Mouse (Mus musculus): ENCODE results near the gene Akip1.

The Akip1 gene

DNA sequence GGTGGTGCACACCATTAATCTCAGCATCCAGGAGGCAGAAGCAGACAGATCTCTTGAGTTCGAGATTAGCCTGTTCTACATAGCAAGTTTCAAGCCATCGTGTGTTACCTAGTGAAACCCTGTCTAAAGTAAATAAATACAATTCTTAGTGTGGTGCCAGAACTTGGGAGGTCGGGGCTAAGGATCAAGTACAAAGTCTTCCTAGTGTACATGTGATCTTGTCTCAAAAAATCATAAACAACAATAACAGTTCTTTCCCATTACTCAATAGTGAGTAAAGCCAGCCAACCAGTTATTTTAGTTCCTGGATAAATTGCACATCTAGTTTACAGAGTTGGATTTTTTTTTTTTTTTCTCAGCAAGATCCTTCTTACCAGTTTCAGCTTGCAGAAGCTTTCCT, 971 bp downstream of the Akip1 start:
- ATAC-seq (ENCODE audit: insufficient number of reproducible peaks, low FRiP score, low TSS enrichment) = no peak

DNA sequence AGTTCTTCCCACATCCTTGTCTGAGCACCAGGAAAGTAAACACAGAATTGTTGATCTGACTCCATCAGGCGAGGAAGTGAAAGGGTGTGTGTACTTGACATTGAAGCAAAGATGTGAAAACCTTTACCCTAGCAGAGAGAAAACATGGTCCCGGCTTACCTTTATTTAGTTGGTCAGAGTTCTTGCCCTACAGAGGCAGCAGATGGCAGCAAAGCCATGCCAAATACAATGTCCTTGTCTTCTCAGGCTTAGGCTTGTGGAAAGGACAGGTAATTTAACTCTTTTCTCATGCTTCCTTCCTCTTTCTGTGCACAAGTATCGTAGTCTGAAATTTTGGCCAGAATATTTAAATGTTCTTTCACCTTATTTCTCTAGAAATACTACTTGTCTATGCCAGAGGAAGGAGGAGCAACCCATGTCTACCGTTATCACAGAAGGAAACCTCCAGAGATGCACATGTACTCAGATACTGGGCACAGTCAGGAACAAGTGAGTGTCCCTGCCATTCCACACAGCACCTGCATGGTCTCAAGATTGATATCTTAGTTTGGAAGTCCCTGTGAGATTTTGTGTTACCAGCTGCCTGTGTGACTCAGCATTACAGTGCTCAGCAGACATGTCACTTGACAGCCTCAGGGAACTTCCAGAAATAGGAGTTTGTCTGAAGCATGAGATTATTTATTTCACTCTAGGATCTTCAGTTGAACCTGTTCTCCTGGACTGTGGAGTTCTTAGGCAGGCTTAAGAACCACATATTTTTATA, 3.7 kb downstream of the Akip1 start:
- ATAC-seq (ENCODE audit: insufficient number of reproducible peaks, low FRiP score, low TSS enrichment) = peak; percentile 69

DNA sequence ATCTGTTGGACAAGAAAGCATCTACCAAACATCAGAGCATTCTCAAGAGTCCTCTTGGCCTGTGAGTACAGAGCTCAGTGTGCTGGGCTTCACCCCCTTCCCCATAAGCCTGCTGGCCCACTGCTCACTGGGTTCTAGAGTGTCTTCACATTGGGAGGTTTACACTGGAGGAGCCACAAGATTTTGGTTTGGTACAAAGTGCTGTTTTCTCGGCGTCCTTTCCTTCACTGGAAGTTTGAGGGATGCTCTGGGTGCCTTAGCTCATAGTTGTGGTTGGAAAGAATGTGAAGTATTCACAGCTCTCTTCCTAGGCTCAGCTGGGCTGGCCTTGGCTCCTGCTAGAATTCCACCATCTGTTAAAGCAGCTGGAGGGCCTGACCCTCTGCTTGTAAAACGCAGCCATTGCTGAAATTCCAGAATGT, 5.5 kb downstream of the Akip1 start:
- ATAC-seq (ENCODE audit: insufficient number of reproducible peaks, low FRiP score, low TSS enrichment) = no peak

DNA sequence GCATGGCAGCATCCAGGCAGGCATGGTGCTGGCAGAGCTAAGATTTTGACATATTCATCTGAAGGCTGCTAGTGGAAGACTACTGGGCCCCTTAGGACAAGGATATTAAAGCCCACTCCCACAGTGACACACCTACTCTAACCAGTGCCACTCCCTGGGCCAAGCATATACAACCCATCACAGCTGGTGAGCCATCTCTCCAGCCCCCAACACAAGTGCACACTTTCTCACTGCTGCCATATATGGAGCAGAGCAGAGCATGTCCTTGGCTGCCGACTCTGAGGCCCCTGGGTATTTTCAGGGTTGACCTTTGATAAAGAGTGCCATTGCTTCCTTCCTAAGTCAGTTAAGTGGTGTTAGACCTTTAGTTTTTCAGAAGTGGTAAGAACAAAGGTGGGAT, 6.6 kb downstream of the Akip1 start:
- no peak for ATAC-seq (ENCODE audit: insufficient number of reproducible peaks, low FRiP score, low TSS enrichment)

DNA sequence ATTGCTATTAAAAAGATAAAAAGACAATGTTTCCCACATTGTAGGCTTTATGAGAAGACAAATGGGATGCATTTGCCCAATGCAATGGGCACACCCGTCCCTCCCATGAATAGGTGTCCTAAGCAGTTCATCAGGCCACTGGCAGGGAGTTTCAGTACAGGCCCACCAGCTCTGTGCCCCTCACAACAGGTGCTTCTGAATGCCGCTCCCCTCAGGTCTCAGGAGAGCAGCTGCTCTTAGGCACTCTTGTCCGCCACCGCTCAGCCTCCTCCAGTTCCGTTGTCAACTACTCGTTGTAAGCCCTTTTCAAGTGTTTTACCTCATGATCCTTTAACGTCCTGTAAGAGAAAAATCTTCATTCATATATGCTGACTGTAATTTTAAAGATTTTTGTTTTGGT, 8.7 kb downstream of the Akip1 start:
- ATAC-seq (ENCODE audit: insufficient number of reproducible peaks, low FRiP score, low TSS enrichment) = no peak

DNA sequence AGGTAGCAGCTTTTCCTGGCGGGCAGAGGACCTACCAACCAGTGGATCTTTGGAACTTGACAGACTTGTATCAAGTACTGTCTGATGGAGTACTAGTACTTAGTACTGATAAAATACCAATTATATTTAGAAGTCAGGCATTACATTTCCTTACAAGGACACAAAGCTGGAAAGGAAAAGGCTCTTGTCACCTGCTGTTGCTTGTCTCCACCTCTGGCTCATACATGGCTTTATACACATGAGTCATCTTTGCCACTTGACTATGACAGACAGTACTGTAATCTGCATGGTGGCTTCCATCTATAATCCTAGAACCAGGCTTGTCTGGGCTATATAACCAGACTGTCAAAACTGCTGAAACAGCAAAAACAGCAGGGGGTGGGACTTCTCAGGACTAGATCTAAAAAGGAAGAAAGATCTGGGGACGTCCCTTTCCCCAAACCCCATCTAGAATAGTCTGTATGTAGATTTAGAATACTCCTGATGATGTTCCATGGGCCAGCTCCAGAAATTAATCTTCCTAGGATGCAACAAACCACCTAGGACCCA, 10.0 kb downstream of the Akip1 start:
- no peak for ATAC-seq (ENCODE audit: insufficient number of reproducible peaks, low FRiP score, low TSS enrichment)

DNA sequence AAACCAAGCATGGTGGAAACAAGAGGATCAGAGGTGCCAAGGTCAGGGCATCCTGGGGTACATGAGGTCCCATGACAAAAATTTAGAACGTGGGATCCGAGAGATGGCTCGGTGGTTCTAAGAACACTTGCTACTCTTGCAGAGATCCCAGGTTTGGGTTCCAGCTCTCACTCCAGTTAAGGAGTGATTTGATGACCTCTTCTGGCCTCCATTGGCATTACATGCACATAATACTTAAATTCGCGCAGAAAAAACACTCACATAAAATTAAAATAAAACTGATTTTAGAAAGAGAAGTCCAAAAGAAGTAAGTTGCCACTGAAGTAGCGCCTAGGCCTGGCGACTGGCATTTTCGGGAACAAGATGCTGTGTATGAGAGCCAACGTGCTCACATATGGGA, 15.8 kb downstream of the Akip1 start:
- no peak for ATAC-seq (ENCODE audit: insufficient number of reproducible peaks, low FRiP score, low TSS enrichment)

DNA sequence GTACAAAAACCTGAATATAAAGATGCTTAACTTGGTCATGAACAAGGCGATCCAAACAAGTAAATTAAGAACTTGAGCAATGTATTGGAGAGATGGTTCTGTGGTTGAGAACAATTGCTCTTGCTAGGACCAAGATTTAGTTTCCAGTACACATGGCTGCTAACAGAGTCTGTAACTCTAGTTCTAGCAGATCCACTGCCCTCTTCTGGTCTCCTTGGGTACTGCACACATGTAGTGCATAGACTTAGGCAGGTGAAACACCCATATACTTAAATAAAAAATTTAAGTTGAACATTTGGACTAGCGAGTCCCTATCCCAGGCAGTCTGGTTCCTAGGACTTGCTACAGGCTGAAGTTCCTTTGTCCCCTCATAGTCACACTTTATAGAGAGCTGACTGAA, 19.1 kb downstream of the Akip1 start:
- no peak for ATAC-seq (ENCODE audit: insufficient number of reproducible peaks, low FRiP score, low TSS enrichment)

DNA sequence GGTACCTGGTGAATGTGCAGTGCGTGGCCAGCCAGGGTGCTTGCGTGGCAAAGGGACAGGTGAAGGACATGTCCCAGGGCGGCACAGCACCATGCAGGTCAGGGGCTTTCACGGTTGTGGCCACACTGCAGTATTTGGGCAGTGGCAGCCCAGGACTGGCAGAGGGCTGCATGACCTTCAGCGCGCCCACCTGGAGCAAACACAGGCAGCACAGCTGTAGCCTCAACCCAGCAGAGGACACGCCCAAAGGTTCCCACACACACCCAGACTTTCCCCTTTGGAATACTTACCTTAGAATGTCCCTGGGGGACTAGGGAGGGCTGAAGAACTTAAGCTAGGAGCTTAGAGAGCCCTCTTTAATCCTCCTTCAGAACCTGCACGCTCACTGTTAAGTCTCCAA, 19.6 kb downstream of the Akip1 start:
- no peak for ATAC-seq (ENCODE audit: insufficient number of reproducible peaks, low FRiP score, low TSS enrichment)

DNA sequence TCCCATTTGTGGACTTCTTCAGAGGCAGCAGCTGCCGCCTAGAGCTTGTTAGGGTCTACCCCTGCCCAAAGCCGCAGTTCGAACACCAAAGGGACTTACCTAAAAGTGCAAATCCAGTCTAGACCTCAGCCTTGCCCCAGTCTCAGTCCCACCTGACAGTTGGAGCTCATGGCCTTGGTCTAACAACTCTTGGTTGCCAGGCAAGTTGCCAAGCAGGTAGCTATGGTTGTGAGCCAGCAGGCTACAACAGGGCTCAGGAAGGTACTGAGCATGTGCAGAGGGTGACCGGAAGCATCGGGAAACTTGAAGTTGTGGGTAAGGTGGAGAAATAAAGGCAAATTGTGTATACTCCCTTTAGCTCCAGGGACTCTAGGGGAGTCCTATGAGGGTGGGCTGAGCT, 20.2 kb downstream of the Akip1 start, which contains the start of gene BC051019:
TSS of gene BC051019 (minus strand) at position 154 of the 400 bp plus-strand sequence.
- no peak for ATAC-seq (ENCODE audit: insufficient number of reproducible peaks, low FRiP score, low TSS enrichment)

DNA sequence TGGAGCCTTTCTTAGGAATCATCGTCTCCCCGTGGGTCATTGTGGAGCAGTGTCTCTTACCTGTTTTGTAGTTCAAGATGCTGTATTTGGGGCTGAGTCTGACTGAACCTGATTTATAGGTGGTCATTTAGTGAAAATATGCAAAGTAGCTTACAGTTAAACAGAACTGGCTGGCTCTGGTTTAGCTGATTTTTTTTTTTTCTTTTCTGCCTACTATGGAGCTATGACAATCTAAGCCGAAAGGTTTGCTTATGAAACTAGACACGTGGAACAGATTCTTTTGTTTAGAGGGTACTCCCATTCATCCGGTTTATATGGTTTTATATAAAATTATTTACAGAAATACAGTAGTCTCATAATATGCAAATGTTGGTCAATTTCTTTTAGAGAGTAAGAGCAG, 28.1 kb downstream of the Akip1 start, which contains the start of gene Ascl3:
TSS of gene Ascl3 (minus strand) at position 101 of the 400 bp plus-strand sequence.
- no peak for ATAC-seq (ENCODE audit: insufficient number of reproducible peaks, low FRiP score, low TSS enrichment)

DNA sequence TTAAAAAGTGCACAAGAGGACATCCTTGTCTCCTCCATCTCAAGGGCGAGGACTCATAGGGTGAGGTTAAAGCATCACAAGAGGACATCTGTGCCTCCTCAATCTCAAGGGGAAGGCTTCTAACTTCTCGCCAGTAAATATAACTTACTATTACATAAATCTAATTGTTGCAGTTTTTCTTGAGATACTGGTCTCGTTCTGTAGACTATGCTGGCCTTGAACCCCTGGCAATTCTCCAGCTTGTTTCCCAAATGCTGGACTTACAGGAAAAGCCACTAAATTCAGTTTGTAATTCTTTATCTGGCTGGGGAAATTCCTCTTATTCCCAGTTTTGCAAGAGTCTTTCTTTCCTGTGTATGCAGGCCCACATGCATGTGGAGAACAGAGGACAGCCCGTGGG, 31.3 kb downstream of the Akip1 start:
- no peak for ATAC-seq (ENCODE audit: insufficient number of reproducible peaks, low FRiP score, low TSS enrichment)

DNA sequence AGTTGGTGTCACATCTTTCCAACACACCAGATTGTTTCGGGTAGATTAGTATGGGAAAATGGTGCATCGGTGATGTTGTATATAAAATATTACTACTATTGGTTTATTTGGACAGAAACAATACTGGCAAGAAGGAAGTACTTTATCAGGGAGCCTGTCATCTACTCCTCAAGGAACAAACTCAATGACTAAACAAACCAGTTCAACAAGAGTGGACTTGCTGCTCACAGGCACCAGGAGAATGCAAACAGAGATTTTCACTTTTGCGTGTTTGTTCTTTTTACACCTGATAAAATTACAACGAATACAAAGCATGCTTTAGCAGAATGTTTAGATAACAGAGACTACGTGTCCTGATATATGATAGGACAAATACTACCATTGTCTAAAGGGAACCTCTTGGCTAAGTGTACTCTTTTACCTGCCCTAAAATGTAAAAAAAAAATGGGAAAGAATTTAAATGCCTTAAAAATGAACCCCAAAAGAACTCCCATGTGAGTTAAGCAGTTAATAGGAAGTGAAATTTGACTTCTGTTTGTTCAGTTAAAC, 36.4 kb downstream of the Akip1 start:
- ATAC-seq (ENCODE audit: insufficient number of reproducible peaks, low FRiP score, low TSS enrichment) = no peak

DNA sequence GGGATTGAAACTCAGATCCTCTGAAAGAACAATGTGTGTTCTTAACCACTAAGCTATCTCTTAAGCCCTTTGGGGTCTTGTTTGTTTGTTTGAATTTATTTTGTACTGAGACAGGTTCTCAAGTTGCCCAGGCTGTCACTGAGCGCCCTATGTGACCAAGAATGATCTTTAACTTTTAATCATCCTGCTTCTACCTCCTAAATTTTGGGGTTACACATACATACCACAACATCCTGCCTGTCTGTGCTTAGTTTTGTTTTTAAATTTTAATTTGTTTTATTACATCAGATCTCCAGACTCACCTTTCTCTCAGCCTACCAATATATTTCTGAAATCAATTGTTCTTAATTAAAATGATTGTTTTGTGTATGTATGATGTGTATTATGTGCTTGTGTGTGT, 37.6 kb downstream of the Akip1 start:
- no peak for ATAC-seq (ENCODE audit: insufficient number of reproducible peaks, low FRiP score, low TSS enrichment)

DNA sequence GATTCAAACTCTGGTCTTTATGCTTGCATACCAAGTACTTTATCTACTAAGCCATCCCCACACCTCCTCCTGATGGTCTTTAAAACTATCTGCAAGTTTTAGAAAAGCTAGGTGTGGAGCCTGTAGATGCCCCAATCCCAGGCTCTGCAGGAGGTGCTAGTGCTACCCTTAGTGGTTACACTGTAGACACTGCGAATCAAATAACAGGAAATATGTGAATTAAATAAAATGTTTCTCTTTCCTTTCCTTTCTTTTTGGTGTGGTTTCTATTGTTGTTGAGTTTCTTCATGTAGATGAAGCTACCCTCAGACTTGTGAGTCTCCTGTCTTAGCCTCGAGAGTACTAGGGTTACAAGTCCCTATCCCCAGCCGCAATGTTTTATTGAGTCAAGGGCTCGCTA, 38.2 kb downstream of the Akip1 start:
- no peak for ATAC-seq (ENCODE audit: insufficient number of reproducible peaks, low FRiP score, low TSS enrichment)

DNA sequence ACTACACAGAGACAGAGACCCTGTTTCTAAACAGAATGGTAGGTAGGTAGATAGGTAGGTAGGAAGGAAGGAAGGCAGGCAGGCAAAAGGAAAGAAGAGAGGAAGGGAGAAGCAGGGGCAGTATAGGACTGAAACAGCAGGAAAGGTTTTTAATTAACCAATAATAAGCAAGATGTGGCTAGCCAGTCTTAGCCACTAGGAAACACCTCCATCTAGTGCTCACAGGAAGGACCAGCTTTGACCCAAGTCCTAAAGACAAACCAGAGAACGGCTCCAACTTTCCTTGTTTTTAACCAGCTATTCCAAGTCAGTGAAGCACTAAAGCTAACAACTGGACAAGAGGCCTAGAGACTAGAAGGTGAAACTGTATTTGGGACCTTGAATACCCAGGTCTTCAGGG, 44.3 kb downstream of the Akip1 start:
- no peak for ATAC-seq (ENCODE audit: insufficient number of reproducible peaks, low FRiP score, low TSS enrichment)

DNA sequence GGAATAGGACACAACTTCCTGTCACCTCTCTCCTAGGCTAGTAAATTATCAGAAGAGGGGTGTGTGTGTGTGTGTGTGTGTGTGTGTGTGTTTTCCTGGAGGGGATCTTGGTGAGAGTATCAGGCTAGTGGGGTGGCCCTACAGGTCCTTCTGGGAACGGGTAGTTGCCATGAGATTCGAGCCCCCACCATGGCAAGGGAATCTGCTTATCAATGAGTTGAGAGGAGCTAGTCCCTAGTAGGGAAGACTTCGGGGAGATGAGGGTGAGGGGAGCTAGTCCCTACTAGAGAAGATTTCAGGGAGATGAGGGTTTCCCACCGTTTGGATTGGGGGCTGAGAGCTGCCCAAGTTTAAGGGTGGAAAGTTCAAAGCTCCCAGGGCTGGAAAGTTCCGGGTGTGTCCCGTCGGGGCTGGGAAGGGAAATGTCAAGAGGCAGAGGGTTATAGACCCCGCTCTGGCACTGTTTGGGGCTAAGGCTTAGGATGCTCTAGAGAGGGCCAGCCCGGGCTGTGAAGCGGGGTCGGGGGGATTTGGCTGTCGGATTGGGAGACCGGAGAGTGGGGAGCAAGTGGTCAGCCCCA, 48.0 kb downstream of the Akip1 start:
- ATAC-seq (ENCODE audit: insufficient number of reproducible peaks, low FRiP score, low TSS enrichment) = no peak

DNA sequence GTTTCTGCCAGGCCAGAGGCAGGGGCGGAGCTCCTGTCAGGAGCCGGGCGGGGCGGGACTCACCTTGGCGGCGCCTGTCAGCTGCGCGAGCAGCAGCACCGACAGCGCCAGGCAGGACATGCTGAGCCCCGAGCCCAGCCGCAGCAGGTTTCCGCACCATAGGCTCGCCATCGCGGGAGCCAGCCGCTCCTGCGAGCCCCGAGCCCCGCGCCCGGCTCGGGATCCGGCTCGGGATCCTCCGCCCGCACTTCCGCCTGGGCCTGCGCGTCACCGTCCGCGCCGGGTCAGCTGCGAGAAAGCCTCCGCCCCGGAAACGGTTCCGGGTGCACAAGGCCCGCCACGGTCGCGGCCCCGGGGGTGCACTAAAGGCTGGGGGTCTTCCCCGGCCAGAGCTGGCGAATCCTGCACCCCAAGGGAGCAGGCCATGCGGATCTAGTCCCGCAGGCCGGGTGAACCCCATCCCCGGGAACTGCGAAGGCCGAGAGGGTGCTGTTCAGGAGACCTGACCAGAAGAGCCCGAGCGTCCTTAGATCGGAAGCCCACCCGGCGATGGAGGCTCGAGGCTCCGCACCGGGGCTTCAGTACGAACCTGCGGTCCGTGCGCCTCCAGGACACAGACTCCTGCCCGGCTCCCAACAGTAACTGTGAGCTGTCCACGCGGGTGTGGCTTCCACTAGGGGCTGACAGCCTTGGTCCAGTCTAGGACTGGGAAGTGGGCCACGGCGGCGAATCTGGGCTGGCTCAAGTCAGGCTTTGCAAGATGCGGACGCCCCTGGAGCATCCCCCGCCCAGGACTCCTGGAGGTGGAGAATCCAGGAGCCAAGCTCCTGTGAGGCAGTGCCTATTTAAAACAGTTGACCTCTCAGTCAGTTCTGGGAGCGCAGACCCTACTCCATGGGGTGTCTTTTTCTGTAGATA, 48.8 kb downstream of the Akip1 start, which contains the start of gene Tmem9b:
TSS of gene Tmem9b (minus strand) at position 868 of the 918 bp plus-strand sequence.
- peak; percentile 92 for ATAC-seq (ENCODE audit: insufficient number of reproducible peaks, low FRiP score, low TSS enrichment)

DNA sequence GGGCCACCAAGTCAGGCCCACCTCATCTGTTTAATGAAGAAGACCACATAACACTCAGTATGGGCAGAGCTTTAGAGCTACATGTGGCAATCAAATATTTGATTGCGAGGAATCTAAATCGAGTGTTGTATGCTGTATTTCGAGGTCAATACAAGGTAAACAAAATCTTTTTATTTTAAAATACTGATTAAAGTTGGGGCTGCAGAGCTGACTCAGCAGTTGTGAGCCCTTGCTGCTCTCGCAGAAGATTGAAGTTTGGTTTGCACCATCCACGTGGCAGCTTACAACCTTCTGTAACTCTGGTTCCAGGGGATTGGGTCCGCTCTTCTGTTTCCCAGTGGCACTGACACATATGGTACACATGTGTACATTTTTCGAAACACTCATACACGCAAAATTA, 50.5 kb downstream of the Akip1 start:
- no peak for ATAC-seq (ENCODE audit: insufficient number of reproducible peaks, low FRiP score, low TSS enrichment)

DNA sequence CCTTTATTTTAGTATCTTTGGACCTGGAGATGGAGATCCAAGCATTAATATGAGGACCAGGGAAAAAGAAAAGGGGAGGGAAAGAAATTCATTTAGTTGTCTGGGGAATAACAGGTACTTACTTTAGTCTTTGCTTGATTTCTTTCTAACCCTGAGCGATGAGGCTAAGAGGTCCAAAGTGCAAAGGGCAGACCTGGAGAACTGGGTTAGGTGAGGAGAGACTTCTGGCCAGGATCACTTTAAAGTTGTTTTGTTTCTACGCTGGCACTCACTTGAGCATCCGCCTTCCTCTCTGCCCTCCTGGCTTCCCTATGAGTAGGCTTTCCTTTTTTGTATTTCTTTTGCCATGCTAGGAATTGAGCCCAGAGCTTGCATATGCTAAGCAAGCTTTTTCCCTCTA, 52.8 kb downstream of the Akip1 start:
- no peak for ATAC-seq (ENCODE audit: insufficient number of reproducible peaks, low FRiP score, low TSS enrichment)

Data from cerebellum, adult (tissue).